Mouse (Mus musculus) cerebellum, adult 9-10 months (tissue): ENCODE results near the gene Ctsa.
"Not testable (repeated sequence)": the region's sequence is repeated elsewhere in the genome, so short reads cannot be mapped to it uniquely, and the experiment has no call there.

ENCODE experiments used
- DNase-seq: peaks from one replicate; pipeline ENCODE4 v3.0.0; 2022

Gene Ctsa

DNA sequence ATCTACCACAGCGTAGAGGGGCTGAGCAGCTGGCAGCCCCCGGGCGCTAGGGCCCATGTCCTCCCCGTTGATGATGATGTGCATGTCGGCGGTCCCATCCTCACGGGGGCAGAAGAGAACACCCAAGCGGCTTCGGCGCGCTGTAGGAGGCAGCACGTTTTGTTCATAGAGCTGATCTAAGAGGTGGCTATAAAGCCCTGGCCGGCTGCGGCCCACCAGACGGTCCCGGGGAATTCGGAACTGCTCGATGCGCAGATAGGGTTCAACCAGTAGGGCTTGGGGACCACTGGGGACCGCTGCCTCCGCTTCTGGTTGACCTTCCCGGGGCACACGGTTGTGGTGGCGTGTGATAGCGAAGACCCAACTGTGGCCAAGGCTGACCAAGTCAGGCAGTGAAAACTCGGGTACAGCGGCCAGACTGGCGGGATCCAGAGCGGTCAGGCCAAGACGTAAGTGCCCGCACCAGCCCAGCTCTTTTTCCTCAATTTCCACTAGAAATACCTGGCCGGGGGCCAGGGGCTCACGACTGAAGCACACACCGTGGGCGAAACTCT is at the start of gene Ctsa:
TSS of gene Ctsa (plus strand) at position 126 of the 554 bp plus-strand sequence.
- DNase-seq = peak; percentile 80

DNA sequence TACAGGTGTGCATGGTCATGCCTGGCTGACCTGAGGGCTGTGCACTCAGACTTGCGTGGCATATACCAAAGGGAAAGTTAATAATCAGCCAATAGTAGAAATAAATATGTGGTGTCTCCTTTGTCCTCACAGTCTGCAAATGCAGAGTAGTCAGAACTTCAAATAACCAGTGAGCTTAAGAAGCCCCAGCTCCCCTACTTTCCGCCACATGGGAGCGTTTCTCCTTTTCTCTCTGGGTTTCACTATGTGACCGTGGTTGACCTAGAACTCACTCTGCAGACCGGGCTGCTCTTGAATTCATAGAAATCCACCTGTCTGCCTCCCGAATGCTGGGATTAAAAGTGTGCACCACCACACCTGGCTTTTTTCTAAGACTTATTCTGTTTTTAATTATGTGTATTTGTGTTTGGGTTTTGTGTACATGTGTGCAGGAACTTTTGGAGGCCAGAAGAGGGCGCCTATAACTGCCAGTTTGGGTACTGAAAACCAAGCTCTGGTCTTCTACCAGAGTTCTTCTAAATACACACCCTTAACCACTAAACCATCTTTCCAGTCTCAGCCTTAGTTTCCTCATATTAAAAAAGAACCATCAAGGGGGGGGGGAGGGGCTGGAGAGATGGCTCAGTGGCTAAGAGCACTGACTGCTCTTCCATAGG is 48.6 kb upstream of the Ctsa start:
- DNase-seq = no peak

DNA sequence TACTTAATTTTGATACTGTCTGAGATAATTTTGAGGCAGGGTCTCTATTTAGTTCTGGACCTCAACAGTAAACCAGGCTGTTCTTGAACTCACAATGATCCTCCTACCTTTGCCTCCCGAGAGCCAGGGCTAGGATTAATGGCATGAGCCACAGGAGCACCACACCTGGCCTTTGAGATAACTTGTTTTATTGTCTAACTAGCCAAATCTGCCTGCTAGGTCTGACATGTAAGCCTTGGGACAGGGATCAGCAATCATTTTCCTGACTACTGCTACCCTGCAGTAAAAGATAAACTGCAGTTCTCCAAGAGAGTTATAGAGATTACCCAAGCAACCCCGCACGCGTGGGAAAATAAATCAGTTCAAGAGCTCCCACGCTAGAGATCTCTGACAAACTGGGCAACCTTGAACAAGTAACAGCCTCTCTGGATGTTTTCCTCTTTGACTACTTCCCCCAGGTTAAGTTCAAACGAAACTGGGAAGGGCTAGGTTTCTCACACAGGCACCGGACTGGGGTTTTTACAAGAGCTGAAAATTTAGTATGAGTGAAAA is 47.7 kb upstream of the Ctsa start:
- no peak for DNase-seq

DNA sequence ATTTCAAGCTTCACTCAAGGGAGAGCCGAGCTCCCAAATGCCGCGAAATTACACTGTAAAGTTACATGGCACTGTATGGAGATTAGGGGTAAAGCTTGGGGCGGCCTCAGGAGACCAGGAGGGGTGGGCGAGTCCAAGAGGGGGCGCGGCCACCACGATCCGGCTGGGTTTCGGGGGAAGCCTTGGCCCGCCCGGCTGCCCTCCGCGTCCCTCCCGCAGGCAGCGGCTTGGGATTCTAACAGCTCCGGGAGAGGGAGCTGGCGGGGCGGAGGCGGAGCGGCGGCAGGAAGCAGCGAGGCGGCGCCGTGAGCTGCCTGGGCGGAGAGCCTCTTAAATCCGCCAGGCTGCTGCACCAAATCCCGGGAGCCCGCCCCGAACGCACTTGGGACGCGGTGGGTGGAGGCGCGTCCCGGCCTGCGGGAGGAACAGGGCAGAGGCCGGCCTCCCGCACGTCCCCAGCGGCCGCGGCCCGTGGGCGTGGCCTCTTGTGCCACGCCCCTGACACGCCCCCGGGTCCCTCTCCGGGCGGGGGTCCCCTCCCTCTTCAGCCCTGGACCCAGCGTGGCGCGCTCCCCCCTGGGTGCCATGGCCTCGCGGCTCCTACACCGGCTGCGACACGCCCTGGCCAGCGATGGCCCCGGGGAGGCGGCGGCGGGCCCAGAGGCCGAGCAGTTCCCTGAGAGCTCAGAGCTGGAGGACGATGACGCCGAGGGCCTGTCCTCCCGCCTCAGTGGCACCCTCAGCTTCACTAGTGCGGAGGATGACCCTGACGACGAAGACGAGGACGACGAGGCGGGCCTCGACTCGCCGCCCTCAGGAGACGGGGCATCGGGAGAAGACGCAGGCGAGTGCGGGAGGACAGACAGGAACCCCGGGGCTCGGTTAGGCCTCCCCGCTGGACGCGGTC is 46.9 kb upstream of the Ctsa start, which contains the start of gene Snx21:
TSS of gene Snx21 (plus strand) at position 343 of the 907 bp plus-strand sequence.
- DNase-seq = peak; percentile 93

DNA sequence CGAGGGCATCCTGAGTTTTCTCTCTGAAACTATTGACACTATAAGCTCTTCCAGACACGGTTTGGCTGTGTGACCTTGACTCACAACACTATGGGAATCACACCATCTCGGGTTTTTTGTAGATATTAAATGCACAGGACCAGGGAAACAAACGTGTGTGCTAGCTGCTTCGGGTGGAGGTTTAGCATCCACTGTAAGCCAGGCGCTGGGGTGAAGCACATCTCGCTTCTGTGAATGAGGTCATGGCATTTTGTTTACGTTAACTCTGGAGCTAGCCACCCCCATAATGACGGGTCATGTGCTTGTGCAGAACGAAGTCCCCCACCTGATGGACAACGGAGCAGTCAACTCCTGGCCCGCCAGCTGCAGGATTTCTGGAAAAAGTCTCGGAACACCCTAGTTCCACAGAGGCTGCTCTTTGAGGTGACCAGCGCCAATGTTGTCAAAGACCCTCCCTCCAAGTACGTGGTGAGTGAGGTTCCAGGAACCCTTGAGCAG is 46.2 kb upstream of the Ctsa start:
- no peak for DNase-seq

DNA sequence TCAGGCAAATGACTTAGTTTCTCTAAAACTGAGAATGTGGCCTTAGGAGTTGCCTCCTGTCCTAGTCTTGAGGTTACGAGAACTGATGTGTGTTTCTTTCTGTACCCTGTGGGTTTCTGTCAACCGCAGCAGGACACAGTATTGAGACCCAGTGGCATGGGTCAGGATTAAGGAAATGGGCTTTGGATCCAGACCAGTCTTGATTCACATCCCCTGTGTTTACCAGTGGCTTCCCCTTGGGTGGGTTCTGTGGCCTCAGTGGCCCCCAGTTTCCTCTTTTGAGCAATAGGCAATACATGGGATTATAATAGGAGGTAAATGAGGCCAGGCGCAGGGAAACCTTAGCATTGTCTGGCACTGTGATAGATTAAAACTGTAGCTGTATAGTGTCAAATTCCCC is 45.6 kb upstream of the Ctsa start:
- DNase-seq = no peak

DNA sequence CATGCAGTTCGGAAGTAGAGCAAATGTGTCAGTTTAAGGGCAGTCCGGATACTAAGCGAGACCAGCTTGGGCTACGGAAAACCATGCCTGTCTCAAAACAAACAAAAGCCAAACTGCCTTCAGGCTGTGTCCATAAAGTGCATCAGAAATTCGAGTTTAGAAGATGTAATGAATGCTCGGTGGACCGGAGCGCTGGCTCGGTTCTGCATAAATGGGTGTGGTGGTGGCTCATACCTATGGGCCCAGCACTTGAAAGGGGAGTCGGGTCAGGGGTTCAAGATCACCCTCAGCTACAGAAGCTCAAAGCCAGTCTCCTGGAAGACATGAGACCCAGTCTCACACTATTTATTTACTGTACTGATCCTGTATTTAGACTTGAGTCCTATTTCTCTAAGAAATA is 44.9 kb upstream of the Ctsa start:
- peak; percentile 50 for DNase-seq

DNA sequence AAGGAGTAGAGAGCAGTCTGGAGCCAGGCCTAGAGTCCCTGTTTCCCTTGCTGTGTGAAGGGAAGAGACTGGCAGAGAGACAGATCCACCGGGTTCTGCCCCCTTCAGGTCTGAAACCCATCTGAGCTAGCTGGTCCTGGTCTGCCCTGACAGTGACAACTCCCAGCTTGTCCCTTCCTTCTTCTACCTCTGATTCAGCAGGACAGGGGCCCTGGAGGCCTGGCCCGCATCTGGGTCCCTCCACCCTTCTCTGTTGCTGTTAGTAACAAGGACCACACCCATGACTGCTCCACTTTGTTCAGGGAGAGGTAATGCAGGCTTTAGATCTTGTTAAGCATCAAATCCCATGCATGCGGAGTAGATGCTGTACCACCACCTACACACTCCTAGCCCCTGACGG is 44.3 kb upstream of the Ctsa start:
- no peak for DNase-seq

DNA sequence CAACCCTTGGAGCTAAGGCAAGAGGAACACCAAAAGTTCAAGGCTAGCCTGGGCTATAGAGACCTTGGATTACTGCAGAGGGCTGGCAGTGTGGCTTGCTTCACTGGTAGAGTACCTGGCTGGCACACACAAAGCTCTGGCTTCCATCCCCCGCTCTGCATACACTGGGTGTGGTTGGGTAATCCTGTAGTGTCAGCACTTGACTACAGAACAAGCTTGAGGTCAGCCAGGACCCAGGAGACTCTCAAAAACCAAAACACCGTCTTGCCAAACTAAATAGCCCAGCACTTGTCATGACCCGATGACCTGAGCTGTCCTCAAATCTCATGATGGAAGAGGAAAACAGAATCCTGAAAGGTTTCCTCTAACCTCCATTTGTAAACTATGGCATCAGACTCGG is 42.2 kb upstream of the Ctsa start:
- no peak for DNase-seq

DNA sequence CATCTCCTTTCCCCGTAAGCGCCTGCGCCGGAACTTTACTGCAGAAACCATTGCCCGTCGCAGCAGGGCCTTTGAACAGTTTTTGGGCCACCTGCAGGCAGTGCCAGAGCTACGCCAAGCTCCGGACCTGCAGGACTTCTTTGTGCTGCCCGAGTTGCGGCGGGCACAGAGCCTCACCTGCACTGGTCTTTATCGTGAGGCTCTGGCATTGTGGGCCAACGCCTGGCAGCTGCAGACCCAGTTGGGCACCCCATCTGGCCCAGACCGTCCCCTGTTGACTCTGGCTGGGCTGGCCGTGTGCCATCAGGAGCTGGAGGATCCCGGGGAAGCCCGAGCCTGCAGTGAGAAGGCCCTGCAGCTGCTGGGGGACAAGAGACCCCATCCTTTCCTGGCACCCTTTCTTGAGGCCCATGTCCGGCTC is 40.8 kb upstream of the Ctsa start:
- DNase-seq = peak; percentile 63

DNA sequence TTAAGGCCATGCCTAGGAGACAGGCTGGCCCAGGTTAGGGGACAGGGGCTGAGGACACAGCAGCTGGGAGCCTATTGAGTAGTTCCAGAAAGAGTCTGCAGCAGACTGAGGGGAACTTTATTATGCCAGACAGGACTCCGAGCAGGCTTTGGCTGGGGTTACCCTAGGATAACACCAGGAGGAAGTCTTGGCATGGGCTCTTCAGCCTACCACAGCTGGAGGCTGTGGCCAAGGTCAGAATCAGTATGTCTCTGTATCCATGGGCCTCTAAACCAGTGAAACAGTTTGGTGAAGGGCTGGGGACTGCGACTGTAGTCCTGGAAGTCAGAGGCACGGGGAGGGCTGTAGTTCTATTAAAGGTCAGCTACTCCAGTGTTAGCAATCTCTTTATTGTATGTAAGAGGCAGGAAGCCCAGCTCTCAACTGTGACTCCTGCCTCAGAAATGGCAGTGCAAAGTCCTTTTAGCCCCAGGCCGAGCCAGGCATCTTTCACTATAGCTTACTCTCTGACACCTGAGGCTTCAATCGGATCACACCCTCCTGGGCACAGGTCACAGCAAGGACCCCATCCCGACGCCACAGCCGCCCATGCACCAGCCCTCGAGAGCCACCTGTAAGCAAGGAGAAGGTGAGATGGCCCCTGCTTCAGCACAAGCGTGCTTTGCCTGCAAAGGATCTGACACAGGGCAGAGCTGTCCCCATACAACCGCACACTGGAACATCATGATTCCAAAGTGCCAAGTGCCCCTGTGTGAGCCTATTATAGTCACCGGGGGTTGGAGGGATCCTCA is 40.1 kb upstream of the Ctsa start:
- no peak for DNase-seq

DNA sequence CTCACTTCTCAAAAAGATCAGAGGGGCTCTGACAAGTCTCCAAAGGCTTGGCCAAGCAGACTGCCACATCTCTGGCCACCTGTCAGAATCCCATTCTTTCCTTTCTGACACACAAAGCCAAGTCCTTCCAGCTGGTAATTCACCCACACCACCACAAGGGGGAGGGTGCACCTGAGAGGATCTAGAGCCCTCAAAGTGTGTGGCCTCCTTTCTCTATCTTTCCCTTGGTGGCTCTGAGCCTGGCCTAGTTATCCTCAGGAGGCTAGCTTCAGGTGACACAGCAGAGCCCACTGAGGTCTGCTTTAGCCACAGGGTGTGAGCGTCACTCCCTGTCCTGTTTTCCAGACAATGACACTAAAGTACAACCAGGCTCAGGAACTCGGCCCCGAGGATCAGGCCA is 39.4 kb upstream of the Ctsa start:
- peak; percentile 88 for DNase-seq

DNA sequence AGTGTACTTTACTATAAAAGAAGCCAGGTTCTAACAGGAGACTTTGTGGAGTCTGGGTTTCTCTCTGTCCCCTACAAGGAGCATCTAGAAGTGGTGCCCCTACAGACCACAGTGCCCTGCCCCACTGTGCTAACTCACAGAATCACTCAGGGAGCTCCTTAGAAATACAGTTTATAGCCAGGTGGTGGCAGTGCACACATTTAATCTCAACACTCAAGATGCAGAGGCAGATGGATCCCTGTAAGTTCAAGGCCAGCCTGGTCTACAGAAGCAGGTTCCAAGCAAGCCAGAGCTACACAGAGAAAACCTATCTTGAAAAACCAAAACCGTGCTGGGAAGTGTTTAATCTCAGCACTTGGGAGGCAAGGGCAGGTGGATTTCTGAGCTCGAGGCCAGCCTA is 38.9 kb upstream of the Ctsa start:
- DNase-seq = no peak

DNA sequence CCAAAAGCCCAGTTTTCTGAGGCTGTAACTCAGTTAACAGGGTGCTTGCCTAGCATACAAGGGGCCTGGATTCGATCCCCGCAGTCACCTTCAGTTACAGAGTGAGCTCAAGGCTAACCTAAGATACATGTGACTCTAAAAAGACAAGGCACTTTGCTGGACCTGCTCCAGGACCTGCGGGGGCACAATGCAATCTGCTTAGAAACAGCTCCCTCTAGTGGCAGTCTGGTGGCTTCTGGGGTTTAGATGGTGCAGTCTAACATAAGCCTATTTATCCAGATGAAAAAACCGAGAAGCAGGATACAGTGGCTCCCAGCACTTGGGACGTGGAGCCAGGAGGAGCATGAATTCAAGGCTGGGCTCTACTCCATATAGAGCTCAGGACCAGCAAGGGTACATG is 38.4 kb upstream of the Ctsa start:
- peak; percentile 91 for DNase-seq

DNA sequence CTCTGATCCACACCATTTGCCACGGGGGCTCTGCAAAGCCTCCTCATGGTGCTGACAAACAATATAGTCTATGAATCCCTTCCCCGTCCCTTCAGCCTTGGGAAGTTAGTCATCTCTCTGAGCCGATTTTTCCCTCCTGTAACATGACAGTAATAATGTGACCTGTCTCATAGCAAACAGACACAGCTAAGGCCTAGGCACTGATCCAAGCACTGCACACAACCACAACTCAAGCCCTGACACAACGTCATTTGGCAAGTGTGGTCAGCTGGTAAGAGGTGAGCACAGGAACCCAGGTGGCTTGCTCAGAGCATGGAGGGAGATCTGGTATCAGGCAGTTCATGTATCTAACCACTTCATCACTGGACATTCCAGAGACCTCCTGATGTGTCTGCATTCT is 36.8 kb upstream of the Ctsa start:
- no peak for DNase-seq

DNA sequence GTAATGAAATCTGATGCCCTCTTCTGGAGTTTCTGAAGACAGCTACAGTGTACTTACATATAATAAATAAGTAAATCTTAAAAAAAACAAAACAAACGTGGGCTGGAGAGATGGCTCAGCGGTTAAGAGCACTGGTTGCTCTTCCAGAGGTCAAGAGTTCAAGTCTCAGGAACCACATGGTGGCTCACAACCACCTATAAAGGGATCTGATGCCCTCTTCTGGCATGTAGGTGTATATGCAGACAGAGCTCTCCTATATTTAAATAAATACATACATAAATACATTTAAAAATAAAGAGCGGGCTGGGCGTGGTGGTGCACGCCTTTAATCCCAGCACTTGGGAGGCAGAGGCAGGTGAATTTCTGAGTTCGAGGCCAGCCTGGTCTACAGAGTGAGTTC is 34.1 kb upstream of the Ctsa start:
- DNase-seq = not testable (repeated sequence)

DNA sequence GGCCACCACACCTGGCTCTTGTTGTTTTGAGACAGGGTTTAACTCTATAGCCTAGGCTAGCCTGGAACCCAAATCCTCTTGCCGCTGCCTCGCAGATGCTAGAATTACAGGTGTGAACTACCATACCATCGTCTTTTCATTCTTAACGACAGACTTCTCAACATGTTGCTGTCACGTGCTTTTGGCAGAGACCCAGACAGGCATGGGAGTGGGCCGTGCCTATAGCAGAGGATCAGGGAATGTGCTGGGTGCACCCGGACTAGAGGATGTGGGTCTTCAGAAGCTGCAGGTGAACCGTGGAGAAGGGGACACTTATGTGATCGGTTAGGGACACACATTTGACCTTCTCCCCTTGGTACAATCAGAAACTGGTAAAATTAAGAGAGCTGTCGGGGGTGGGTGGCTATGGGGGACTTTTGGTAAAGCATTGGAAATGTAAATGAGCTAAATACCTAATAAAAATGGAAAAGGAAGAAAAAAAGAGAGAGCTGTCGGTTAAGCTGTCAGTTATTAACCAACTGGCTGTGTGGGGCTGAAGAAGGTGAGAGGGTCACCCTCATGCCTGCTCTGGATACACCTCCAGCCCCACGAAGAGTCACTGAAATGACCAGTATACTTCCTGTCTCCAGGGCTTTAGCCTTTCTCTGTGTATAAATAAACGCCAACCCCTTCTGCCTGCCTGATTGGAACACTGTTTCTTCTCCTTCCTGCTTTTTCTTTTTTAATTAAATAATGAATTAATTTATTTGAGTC is 32.2 kb upstream of the Ctsa start:
- no peak for DNase-seq

DNA sequence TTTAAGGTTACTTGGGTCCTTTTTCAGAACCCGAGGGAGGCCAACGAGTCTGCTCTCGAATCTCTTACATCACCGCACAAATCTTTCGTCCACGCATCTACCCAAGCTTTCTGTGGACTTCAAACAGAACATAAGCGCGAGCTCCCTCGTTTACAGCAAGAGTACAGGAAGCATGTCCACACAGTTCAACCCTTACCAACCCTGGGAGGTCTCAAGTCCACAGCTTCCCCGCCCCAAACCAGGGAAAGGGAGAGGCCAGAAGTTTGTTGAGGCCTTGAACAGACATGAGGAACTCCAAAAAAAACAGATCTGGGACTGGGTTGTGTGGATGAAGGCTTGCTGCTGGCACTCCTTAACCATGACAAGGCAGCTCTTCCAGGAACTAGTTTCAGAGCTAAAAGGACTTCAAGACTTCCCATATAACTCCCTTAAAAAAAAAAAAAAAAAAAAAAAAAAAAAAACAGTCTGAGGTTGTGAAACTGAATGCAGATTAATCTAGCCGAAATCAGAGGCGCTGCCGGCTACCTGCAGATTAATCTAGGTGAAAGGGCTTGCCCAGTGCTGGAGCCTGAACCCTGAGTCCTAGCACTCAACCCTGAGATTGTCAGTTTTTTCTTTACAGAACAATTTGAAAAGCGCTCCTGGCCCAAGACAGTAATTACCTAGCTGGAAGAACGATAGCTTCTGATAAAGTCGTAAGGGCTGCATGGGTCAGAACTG is 29.3 kb upstream of the Ctsa start:
- DNase-seq = no peak

DNA sequence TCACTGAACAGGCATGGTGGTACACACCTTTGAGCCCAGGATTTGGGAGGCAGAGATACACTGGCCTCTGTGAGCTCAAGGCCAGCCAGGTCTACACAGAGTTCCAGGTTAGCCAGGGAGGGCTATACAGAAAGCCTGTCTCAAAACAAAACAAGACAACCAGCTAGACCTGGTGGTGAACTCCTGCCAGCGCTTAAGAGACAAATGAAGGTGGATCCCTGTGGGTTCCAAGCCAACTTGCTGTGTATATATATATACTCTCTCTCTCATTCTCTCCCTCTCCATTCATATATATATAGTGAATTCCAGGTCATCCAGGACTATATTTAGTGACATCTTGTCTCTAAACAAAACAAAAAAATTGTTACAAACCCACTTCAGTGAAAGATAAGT is 28.8 kb upstream of the Ctsa start:
- no peak for DNase-seq

DNA sequence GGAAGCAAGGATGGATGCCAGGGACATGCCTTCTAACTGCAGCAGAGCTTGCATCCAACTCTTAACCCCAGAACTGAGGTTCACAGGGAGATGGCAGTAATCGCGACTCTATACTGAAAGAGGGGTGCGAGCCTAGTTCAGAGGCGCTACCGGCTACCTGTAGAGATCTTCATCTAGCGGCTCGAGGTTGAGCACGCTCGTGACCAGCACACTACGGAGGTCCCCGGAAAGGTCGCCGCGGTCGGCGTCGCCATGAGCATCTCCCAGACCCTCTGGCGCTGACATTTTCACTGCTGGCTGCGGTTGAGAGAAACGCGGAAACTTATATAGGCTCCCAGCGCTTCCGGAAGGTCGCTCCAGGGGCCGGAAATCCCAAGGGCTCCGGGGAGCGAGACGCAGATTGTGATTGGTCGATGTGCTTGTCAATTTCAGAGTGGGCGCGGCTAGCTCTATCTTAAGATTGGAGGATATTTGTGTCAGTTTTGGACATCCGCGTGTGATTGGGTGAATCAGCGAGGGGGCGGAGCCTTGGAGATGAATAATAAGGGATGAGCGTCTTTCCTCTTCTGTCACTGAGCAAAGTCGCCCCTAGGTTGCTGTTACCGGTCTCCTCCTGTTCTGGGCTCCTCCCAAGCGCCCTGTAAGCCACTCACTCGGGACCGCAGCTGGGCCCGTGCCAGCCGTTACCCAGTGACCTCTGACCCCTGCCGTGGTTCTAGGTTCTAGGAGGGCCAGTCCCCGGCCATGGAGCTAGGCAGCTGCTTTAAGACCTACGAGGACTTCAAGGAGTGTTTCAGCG is 27.9 kb upstream of the Ctsa start, which contains the start of the genes Acot8 and Zswim3:
TSS of gene Acot8 (minus strand) at position 350 of the 799 bp plus-strand sequence.
TSS of gene Zswim3 (plus strand) at position 566 of the 799 bp plus-strand sequence.
- peak; percentile 99 for DNase-seq
